Mouse (Mus musculus) ES-Bruce4 (cell line): ENCODE data around the gene Cacna2d3. TPM values are rescaled to one million over a fixed set of nuclear protein-coding genes. Genes with fewer than 3 reads are reported as not detected.

Experiments
- H3K27ac ChIP-seq: 2 replicates; pipeline ENCODE4 v1.5.1; 2012; ENCODE audit warnings: low read length, inconsistent platforms; ENCODE audit not compliant: insufficient read depth
- H3K27me3 ChIP-seq: 2 replicates; pipeline ENCODE4 v1.6.1; 2012; ENCODE audit warnings: mild to moderate bottlenecking, low read length, inconsistent platforms; ENCODE audit not compliant: control insufficient read depth, poor library complexity, insufficient read depth, severe bottlenecking
- H3K36me3 ChIP-seq: 2 replicates; pipeline ENCODE4 v1.6.1; 2012; ENCODE audit warnings: inconsistent platforms, mild to moderate bottlenecking, low read length, moderate library complexity; ENCODE audit not compliant: control insufficient read depth, poor library complexity, insufficient read depth, severe bottlenecking
- H3K4me1 ChIP-seq: one replicate; pipeline ENCODE4 v1.8.1; 2011; ENCODE audit warnings: low read length; ENCODE audit not compliant: control insufficient read depth, insufficient read depth
- H3K4me3 ChIP-seq: 2 replicates; pipeline ENCODE4 v1.5.1; 2011; ENCODE audit warnings: low read depth, mild to moderate bottlenecking, low read length
- H3K9ac ChIP-seq: 2 replicates; pipeline ENCODE4 v1.6.1; 2012; ENCODE audit warnings: low read depth, mild to moderate bottlenecking, inconsistent platforms; ENCODE audit not compliant: poor library complexity, severe bottlenecking
- H3K9me3 ChIP-seq: replicated peaks from 2 replicates; pipeline ENCODE4 v1.6.1; 2012; ENCODE audit warnings: mild to moderate bottlenecking, low read length, inconsistent platforms; ENCODE audit not compliant: control insufficient read depth, poor library complexity, insufficient read depth, severe bottlenecking
- CTCF ChIP-seq: IDR thresholded peaks from one replicate; pipeline ENCODE4 v1.8.1; 2011; ENCODE audit warnings: low read depth, low read length
- EP300 ChIP-seq: IDR thresholded peaks from 2 replicates; pipeline ENCODE4 v1.6.1; 2011; ENCODE audit warnings: low read depth, low read length; ENCODE audit not compliant: insufficient read depth
- POLR2A ChIP-seq: IDR thresholded peaks from one replicate; pipeline ENCODE4 v1.8.1; 2011; ENCODE audit warnings: low read length; ENCODE audit not compliant: insufficient read depth
- polyA plus RNA-seq: library from polyadenylated mRNA; stranded (reverse); fragments of >200 nt; gene quantifications from 2 replicates; pipeline ENCODE4 v1.2.4, GENCODE M21; 2011; ENCODE audit warnings: low read depth; ENCODE audit not compliant: missing spikeins, insufficient read depth, insufficient read length

Cacna2d3 gene
- polyA plus RNA-seq, 1 experiment, result not detected

DNA sequence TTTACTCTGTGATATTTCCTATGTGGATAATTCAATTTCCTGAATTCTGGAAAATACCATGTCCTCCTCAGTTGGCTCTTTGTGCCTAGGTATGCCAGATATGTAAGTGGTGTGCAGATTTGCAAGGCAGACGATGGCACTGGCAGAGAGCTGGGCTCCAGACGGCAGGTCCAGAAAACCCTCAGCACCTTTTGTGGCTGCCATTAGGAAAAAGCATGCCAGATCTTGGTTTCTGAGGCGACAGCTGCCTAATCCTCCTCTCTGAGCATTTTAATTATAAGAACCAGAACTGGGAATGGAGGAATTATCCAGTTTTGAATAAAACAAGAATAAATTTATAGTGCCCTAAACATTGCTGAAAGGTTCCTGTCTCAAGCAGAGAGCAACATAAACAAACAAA is 767.1 kb downstream of the Cacna2d3 start:
- H3K9me3 ChIP-seq, result no peaks in the 10 kb centered on the region
- no peaks in the 10 kb centered on the region for H3K27me3 ChIP-seq
- H3K4me3 ChIP-seq, result no peak overlapping the region
- no peaks in the 10 kb centered on the region for H3K4me1 ChIP-seq
- H3K9ac ChIP-seq, result no peak overlapping the region
- no peaks in the 10 kb centered on the region for H3K36me3 ChIP-seq
- no peak overlapping the region for H3K27ac ChIP-seq
- TF ChIP-seq POLR2A (no peak), CTCF (no peak), EP300 (no peak)

DNA sequence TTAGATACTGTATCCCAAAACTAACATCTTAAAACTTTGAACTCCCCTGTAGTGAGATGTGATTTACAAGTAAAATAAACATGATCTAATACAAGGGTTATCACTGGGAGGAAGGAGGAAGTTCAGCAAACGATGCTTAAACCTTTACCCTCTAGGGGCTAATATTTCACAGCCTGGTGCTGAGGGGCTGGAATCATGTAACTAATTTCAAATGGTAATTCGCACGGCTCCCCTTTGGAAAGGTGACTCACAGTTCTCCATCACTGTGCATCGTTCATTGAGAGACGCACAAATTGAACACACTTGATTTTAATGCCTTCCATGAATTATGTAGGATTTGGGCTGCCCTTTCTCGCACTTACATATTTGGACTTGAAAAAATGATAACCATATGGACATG is 767.6 kb downstream of the Cacna2d3 start:
- H3K4me1 ChIP-seq, result no peaks in the 10 kb centered on the region
- no peak for TF ChIP-seq EP300
- TF ChIP-seq POLR2A, result no peak
- no peak for TF ChIP-seq CTCF

DNA sequence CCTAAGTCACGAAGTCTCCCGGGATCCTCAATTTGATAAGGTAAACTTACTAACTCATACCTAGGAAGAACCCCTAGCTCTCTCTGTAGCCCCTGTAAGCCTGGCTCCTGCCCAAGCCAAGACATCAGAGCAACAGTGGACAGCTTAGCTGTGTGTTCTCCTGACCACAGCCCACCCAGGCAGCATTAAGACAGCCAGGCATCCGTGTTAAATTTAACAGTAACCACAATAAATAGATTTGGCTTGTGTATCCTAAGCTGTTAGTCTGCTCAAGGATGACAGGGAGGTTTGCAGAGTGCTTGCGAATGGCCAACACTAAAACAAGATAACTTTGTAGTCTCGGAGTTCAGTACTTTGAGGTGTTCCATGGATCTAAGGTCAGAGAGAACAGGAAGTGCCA is 768.3 kb downstream of the Cacna2d3 start:
- H3K27ac ChIP-seq, result no peak overlapping the region
- H3K9me3 ChIP-seq, result no peaks in the 10 kb centered on the region
- no peak overlapping the region for H3K4me3 ChIP-seq
- no peaks in the 10 kb centered on the region for H3K36me3 ChIP-seq
- H3K27me3 ChIP-seq, result no peaks in the 10 kb centered on the region
- H3K4me1 ChIP-seq, result no peaks in the 10 kb centered on the region
- no peak overlapping the region for H3K9ac ChIP-seq
- TF ChIP-seq CTCF (no peak), POLR2A (no peak), EP300 (no peak)

More for the DNA sequence above, 767.6 kb downstream of the Cacna2d3 start:
- no peaks in the 10 kb centered on the region for H3K36me3 ChIP-seq
- H3K27ac ChIP-seq, result no peak overlapping the region
- H3K9me3 ChIP-seq, result no peaks in the 10 kb centered on the region
- no peak overlapping the region for H3K9ac ChIP-seq
- no peak overlapping the region for H3K4me3 ChIP-seq
- H3K27me3 ChIP-seq, result no peaks in the 10 kb centered on the region

DNA sequence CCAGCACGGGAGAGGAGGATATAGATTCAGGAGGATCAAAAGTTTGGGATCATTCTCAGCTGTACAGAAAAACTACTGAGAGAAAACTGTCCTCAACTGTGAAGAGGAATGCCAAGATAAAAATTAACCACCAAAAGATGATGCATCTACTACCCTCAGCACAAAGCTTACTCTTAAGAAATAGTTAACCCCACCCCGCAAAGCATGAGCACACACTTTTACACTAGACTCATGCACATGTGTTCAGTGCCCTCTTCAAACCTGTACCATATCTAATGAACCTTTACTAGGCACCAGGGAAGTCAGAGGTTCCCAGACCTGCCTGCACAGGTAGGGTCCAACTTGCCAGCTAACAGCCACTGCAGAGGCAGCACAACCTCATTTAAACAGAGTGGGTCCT is 771.2 kb downstream of the Cacna2d3 start:
- Histone ChIP-seq H3K9me3 (no peaks in the 10 kb centered on the region), H3K27ac (no peak overlapping the region), H3K4me3 (no peak overlapping the region), H3K36me3 (no peaks in the 10 kb centered on the region), H3K9ac (no peak overlapping the region), H3K4me1 (no peaks in the 10 kb centered on the region), H3K27me3 (no peaks in the 10 kb centered on the region)
- no peak for TF ChIP-seq POLR2A

DNA sequence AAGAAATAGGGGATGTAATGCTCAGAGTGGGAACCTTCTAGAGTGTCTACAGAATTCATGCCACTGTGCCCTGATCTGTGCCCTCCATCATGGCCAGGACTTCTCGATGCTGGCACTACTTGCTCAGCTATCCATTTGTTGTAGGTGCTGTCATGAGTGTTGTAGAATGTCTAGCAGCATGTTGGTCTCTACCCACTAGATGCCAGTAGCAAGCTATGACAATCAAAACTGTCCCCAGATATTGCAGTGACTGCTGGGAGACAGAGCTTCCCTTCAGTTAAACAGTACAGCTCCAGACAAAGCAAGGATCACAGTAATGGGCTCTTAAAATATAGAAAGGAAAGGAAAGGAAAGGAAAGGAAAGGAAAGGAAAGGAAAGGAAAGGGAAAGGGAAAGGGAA is 771.9 kb downstream of the Cacna2d3 start:
- H3K36me3 ChIP-seq, result no peaks in the 10 kb centered on the region
- no peaks in the 10 kb centered on the region for H3K9me3 ChIP-seq
- H3K27ac ChIP-seq, result no peak overlapping the region
- no peaks in the 10 kb centered on the region for H3K4me1 ChIP-seq
- H3K27me3 ChIP-seq, result no peaks in the 10 kb centered on the region
- H3K4me3 ChIP-seq, result no peak overlapping the region
- TF ChIP-seq POLR2A (no peak), CTCF (no peak), EP300 (no peak)
- no peak overlapping the region for H3K9ac ChIP-seq

DNA sequence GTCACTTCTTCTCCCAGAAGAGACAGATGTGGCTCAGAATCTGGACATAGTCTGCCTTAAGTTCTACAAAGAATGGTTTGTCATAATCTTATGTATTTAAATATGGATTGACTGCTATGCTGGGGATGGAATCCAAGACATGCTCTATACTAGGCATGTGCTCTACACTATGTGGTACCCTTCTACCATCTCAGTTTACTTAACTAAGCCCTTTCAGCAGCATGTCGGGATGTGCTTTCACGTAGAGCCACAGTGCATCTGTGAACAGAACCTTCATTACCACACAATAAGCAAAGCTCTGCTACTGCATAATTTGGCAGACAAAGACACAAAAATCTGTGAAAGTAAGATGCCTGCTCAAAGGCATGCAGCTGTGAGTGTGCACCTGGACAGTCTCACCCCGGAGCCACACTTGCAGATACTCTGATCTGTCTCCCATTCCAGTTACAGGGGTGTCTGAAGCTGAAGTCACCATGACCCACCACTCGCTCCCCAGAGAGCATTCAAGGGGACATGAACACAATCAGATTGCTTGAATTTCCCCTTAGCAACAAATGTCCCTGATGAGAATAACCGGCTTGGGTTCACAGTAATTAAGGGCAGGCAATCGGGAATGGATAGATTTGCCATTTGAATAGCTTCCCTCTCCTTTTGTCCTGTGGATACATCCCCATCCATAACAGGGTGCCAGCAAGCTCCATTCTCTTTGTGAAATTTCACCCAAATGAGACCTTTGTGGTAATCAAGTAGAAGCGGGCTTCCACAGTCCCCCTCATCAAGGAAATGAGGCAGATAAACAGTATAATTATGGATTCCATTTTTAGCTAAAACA is 773.4 kb downstream of the Cacna2d3 start:
- H3K9me3 ChIP-seq, result no peaks in the 10 kb centered on the region
- H3K9ac ChIP-seq, result no peak overlapping the region
- no peaks in the 10 kb centered on the region for H3K36me3 ChIP-seq
- no peaks in the 10 kb centered on the region for H3K4me1 ChIP-seq
- H3K27ac ChIP-seq, result no peak overlapping the region
- no peaks in the 10 kb centered on the region for H3K27me3 ChIP-seq
- H3K4me3 ChIP-seq, result no peak overlapping the region
- TF ChIP-seq EP300 (no peak), CTCF (no peak), POLR2A (no peak)
